Mouse (Mus musculus) spleen, adult 2 months (tissue): Measurements from ENCODE around the gene Erf. TPM values are rescaled to one million over a fixed set of nuclear protein-coding genes. Genes with fewer than 3 reads are reported as not detected.
A peak's percentile ranks its signal among the peaks of the same experiment; 100 is the strongest.
"Not testable (repeated sequence)": the region's sequence is repeated elsewhere in the genome, so short reads cannot be mapped to it uniquely, and the experiment has no call there.

ENCODE experiments used
- DNase-seq, 2 experiments: peaks; one replicate each; pipeline versions ENCODE4 v3.0.0 to v3.0.0-alpha.2; 2012 to 2021; ENCODE audit warnings: low spot score in 2 of 2, low read depth in 1 of 2
- H3K27ac ChIP-seq: fragments of 200-500 bp; 2 replicates; pipeline ENCODE4 v1.5.1; 2012; ENCODE audit warnings: low read length, inconsistent platforms; ENCODE audit not compliant: insufficient read depth
- H3K27me3 ChIP-seq: fragments of 200-500 bp; 2 replicates; pipeline ENCODE4 v1.6.1; 2012; ENCODE audit warnings: mild to moderate bottlenecking, moderate library complexity, low read length, inconsistent platforms; ENCODE audit not compliant: control insufficient read depth, insufficient read depth
- H3K36me3 ChIP-seq: fragments of 200-500 bp; 2 replicates; pipeline ENCODE4 v1.6.1; 2012; ENCODE audit warnings: mild to moderate bottlenecking, low read length, inconsistent platforms; ENCODE audit not compliant: control insufficient read depth, insufficient read depth
- H3K4me1 ChIP-seq: fragments of 200-500 bp; 2 replicates; pipeline ENCODE4 v1.6.1; 2011; ENCODE audit warnings: inconsistent platforms; ENCODE audit not compliant: control insufficient read depth, insufficient read depth, insufficient read length
- H3K4me3 ChIP-seq: fragments of 200-500 bp; 2 replicates; pipeline ENCODE4 v1.5.1; 2011; ENCODE audit warnings: mild to moderate bottlenecking, inconsistent platforms; ENCODE audit not compliant: insufficient read depth, insufficient read length; ENCODE audit errors: extremely low read depth
- CTCF ChIP-seq: fragments of 200-500 bp; IDR thresholded peaks from 2 replicates; pipeline ENCODE4 v1.5.1; 2011; ENCODE audit warnings: mild to moderate bottlenecking, inconsistent platforms; ENCODE audit not compliant: insufficient read depth, insufficient read length, insufficient replicate concordance; ENCODE audit errors: extremely low read depth
- POLR2A ChIP-seq: fragments of 200-500 bp; IDR thresholded peaks from 2 replicates; pipeline ENCODE4 v1.6.1; 2011; ENCODE audit warnings: low read depth, low read length, inconsistent platforms
- WGBS: fragments of 180-500 bp; shearing (Covaris S2); methylation state at CpG from one replicate; pipeline ENCODE4 v1.1.7; 2018; 5-methylcytosine and 5-hydroxymethylcytosine counted together
- polyA plus RNA-seq: library from polyadenylated mRNA; depleted of rRNA; stranded (reverse); fragments of >200 nt; gene quantifications from 2 replicates; pipeline ENCODE4 v1.2.3, GENCODE M21; 2012

Gene Erf
- polyA plus RNA-seq, 1 experiment, result 17.2 TPM

GRCm38 (mm10) chr7:25266180-25266962 is 15.8 kb upstream of the Erf start:
- no peak for DNase-seq
- no peak for TF ChIP-seq CTCF
- TF ChIP-seq POLR2A, result no peak
- H3K27me3 ChIP-seq, result no peaks in the 10 kb centered on the region

GRCm38 (mm10) chr7:25265743-25266142 is 15.2 kb upstream of the Erf start:
- H3K27me3 ChIP-seq, H3K36me3 ChIP-seq, H3K4me3 ChIP-seq, DNase-seq, H3K27ac ChIP-seq: not testable (repeated sequence)
- 76% methylated on average over 5 of the region's 5 CpGs for WGBS
- peaks cover 16% of the 10 kb centered on the region for H3K4me1 ChIP-seq

More at GRCm38 (mm10) chr7:25266180-25266962, 15.8 kb upstream of the Erf start:
- H3K27ac ChIP-seq, result no peak overlapping the region
- WGBS, result 87% methylated on average over 8 of the region's 8 CpGs
- H3K36me3 ChIP-seq, result peaks cover 3% of the 10 kb centered on the region; the same call in 1 of the 2 replicates
- H3K4me1 ChIP-seq, result peaks cover 23% of the 10 kb centered on the region
- no peak overlapping the region for H3K4me3 ChIP-seq

GRCm38 (mm10) chr7:25263968-25264870 is 13.7 kb upstream of the Erf start:
- no peak for TF ChIP-seq CTCF
- WGBS, result 86% methylated on average over 17 of the region's 17 CpGs
- H3K36me3 ChIP-seq, result no peaks in the 10 kb centered on the region
- H3K4me1 ChIP-seq, result peaks cover 3% of the 10 kb centered on the region; the same call in 1 of the 2 replicates
- DNase-seq, result no peak
- H3K27me3 ChIP-seq, result no peaks in the 10 kb centered on the region
- H3K4me3 ChIP-seq, result no peak overlapping the region
- no peak overlapping the region for H3K27ac ChIP-seq

- Histone ChIP-seq H3K4me3 (no peak overlapping the region), H3K27me3 (no peaks in the 10 kb centered on the region), H3K27ac (no peak overlapping the region), H3K36me3 (no peaks in the 10 kb centered on the region), H3K4me1 (peaks cover under 1% of the 10 kb centered on the region; the same call in 1 of the 2 replicates)
- no peak for DNase-seq
- WGBS, result 86% methylated on average over 1 of the region's 1 CpGs
- TF ChIP-seq POLR2A, result no peak
- TF ChIP-seq CTCF, result no peak
Observed at GRCm38 (mm10) chr7:25261896-25262295, 11.3 kb upstream of the Erf start.

GRCm38 (mm10) chr7:25251822-25252221 is 1.3 kb upstream of the Erf start:
- DNase-seq, result no peak
- Histone ChIP-seq H3K4me1 (peaks cover 11% of the 10 kb centered on the region; the same call in 1 of the 2 replicates), H3K27ac (0 out of 2 replicates have a peak overlapping the region, but pooled peaks have one; percentile 34), H3K27me3 (no peaks in the 10 kb centered on the region), H3K36me3 (no peaks in the 10 kb centered on the region), H3K4me3 (no peak overlapping the region)
- TF ChIP-seq POLR2A (no peak), CTCF (no peak)
- WGBS, result 51% methylated on average over 8 of the region's 8 CpGs

- Histone ChIP-seq H3K27me3 (no peaks in the 10 kb centered on the region), H3K27ac (peak overlapping the region; percentile 34), H3K4me3 (peak overlapping the region; percentile 45), H3K4me1 (peaks cover 11% of the 10 kb centered on the region; the same call in 1 of the 2 replicates), H3K36me3 (no peaks in the 10 kb centered on the region)
- DNase-seq, result no peak
- TF ChIP-seq CTCF (no peak), POLR2A (no peak)
- 8% methylated on average over 22 of the region's 22 CpGs for WGBS
Observed at GRCm38 (mm10) chr7:25251071-25251791, 670 bp upstream of the Erf start.
